ENCODE assay signal across 8 mouse cellular contexts in the genomic region with DNA sequence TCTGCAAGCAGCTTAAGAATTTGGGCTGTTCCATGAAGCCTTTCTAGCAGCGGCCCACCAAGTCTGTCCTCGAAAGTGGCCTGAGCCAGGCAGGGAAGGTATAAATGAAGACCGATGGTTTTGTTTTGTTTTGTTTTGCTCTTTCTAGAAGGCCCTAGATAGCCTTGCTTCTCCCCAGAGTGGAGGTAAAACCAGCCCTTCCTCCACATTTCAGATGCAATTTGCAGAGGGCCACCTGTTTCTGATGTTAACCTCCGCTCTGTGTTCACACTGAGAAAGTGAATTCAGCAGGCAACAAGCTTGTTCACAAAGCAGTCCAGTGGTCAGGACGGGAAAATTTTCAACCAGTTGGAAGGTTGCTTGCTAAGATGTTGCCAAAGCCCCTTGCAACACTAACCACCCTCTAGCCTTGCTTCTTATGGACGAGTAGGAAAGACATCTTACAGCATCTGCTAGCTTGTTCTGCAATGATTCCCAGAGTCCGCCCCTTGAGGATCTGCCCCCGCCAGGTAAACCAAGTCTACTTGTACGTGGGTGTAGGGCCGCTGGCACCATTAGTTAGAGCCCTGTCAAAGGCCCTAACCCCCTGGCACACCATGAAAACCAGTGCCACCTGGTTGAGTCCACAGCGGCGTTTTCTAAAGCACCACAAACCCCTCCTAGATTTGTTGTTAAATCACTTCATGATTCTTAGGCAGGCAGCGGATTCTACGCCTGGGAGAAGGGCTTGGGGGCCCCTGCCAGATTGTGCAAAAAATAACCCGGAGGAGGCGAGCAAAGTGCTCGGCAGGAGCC. TPM values are rescaled to one million over a fixed set of nuclear protein-coding genes. Genes with fewer than 3 reads are reported as not detected.
DNase-seq lines count a peak whose midpoint lies in the region; ATAC-seq and TF ChIP-seq lines count a peak whose summit lies in the region.

No protein-coding gene starts in this region.

- peak; percentile 52 for ATAC-seq in kidney, embryonic 16.5 days (ENCODE audit: low FRiP score, low TSS enrichment)
- peak; percentile 51 for ATAC-seq in midbrain, embryonic 16.5 days

- no peak for DNase-seq in kidney, postnatal 25 days
- peak; percentile 66 for DNase-seq in cerebellum, adult 9-10 months
- peak; percentile 40 to 41 for DNase-seq in frontal cortex, postnatal 25 days (ENCODE audit: low spot score in 2 of 2)
- peak; percentile 39 to 42 for DNase-seq in left cerebral cortex, postnatal 14 days (ENCODE audit: low spot score in 2 of 2)
- no peak for DNase-seq in B cell, adult 2 months
- DNase-seq in thymus, adult 2 months, result no peak

- TF ChIP-seq POLR2A in thymus, adult 2 months (IDR thresholded peaks at IDR 0.05; ENCODE audit: control insufficient read depth, extremely low read depth, insufficient read depth, low read length, poor library complexity), result no peak

- intact Hi-C loops in left cerebral cortex, postnatal 14 days (cut with DNase I), result loop anchor here (5.0 to 10.0 kb wide), 3 partner anchors 96 to 291 kb away; no protein-coding TSS in a partner anchor

- no peaks in the 10 kb centered on the region for H3K27me3 ChIP-seq in kidney, embryonic 16.5 days (ENCODE audit: insufficient read depth, low read length)
- peaks cover 5% of the 10 kb centered on the region for H3K27me3 ChIP-seq in midbrain, embryonic 16.5 days (ENCODE audit: control insufficient read depth, insufficient read depth, low read depth, low read length)
- no peaks in the 10 kb centered on the region; the same call in 1 of the 2 replicates for H3K27me3 ChIP-seq in thymus, adult 2 months (ENCODE audit: control insufficient read depth, insufficient read depth, low read length)

- no peaks in the 10 kb centered on the region for H3K36me3 ChIP-seq in kidney, embryonic 16.5 days (ENCODE audit: insufficient read depth, low read length)
- no peaks in the 10 kb centered on the region for H3K36me3 ChIP-seq in midbrain, embryonic 16.5 days (ENCODE audit: control insufficient read depth, insufficient read depth, low read length)
- no peaks in the 10 kb centered on the region for H3K36me3 ChIP-seq in thymus, adult 2 months (ENCODE audit: control insufficient read depth, insufficient read depth, low read length)

- no peaks in the 10 kb centered on the region for H3K9me3 ChIP-seq in kidney, embryonic 16.5 days (ENCODE audit: low read length)
- H3K9me3 ChIP-seq in midbrain, embryonic 16.5 days (replicated peaks; ENCODE audit: control insufficient read depth, low read length, poor library complexity, severe bottlenecking), result no peaks in the 10 kb centered on the region

- no peak for TF ChIP-seq CTCF in thymus, adult 2 months (IDR thresholded peaks at IDR 0.05; ENCODE audit: borderline replicate concordance, control insufficient read depth, extremely low read depth, insufficient read depth, low read length, poor library complexity)

- H3K4me1 ChIP-seq in kidney, embryonic 16.5 days (ENCODE audit: insufficient read depth, low read length), result peaks cover 8% of the 10 kb centered on the region; the same call in 1 of the 2 replicates
- H3K4me1 ChIP-seq in midbrain, embryonic 16.5 days (ENCODE audit: control insufficient read depth, insufficient read depth, low read length), result peaks cover 4% of the 10 kb centered on the region
- H3K4me1 ChIP-seq in thymus, adult 2 months (replicated peaks; ENCODE audit: control insufficient read depth, insufficient read depth, low read length), result no peaks in the 10 kb centered on the region

- H3K9ac ChIP-seq in kidney, embryonic 16.5 days (replicated peaks; ENCODE audit: low read length), result peak overlapping the region; percentile 91
- peak overlapping the region; percentile 92 for H3K9ac ChIP-seq in midbrain, embryonic 16.5 days (ENCODE audit: low read depth, low read length)

- peak overlapping the region; percentile 83 for H3K27ac ChIP-seq in kidney, embryonic 16.5 days (ENCODE audit: low read length)
- peak overlapping the region; percentile 96 for H3K27ac ChIP-seq in midbrain, embryonic 16.5 days (ENCODE audit: low read length)
- no peak overlapping the region for H3K27ac ChIP-seq in thymus, adult 2 months (ENCODE audit: control insufficient read depth, insufficient read depth, low read length)

- H3K4me2 ChIP-seq in kidney, embryonic 16.5 days (replicated peaks; ENCODE audit: low read depth, low read length), result peak overlapping the region; percentile 84
- H3K4me2 ChIP-seq in midbrain, embryonic 16.5 days (ENCODE audit: low read length), result peak overlapping the region; percentile 69

- WGBS in kidney, embryonic 16.5 days, result 6% methylated on average over 17 of the region's 17 CpGs
- 2% methylated on average over 17 of the region's 17 CpGs for WGBS in midbrain, embryonic 16.5 days
- WGBS in thymus, adult 2 months, result 23% methylated on average over 17 of the region's 17 CpGs

- peak overlapping the region; percentile 77 for H3K4me3 ChIP-seq in kidney, embryonic 16.5 days (ENCODE audit: low read length)
- H3K4me3 ChIP-seq in midbrain, embryonic 16.5 days (ENCODE audit: low read depth, low read length), result peak overlapping the region; percentile 59
- H3K4me3 ChIP-seq in thymus, adult 2 months (ENCODE audit: control insufficient read depth, insufficient read depth, low read length), result no peak overlapping the region

RNA-seq across cellular contexts. Expression of a gene that starts 0.7 kb away (rescaled TPM):
- polyA plus RNA-seq in kidney, embryonic 16.5 days (2015; fragmentation: Nextera tagmentation; extraction: Ambion mirVana), result 13.3 and 15.3 TPM in 2 replicates
- 100 to 1,000 TPM; 196 to 212 TPM for total RNA-seq in left cerebral cortex, postnatal 14 days (2021)
- polyA plus RNA-seq in midbrain, embryonic 16.5 days (2015; fragmentation: Nextera tagmentation; extraction: Ambion mirVana), result 36.4 and 36.9 TPM in 2 replicates
- 0.22 and 1.00 TPM in 2 replicates for polyA plus RNA-seq in thymus, adult 2 months (2012; rRNA removed)

Comparison
In these comparisons a context has a peak if more than half of its experiments do, and no peak if none do; other contexts are left out.
1. DNase-seq: peak in cerebellum, adult 9-10 months (single experiment), frontal cortex, postnatal 25 days (2 of 2) and left cerebral cortex, postnatal 14 days (2 of 2); none in kidney, postnatal 25 days (0 of 2), B cell, adult 2 months (0 of 2) and thymus, adult 2 months (single experiment).